Mouse (Mus musculus): ENCODE results near the gene Coro1c.

Gene Coro1c

GRCm38 (mm10) chr5:113924608-113925007 lies 16.1 kb upstream of the Coro1c start:
- DNase-seq (ENCODE audit: low spot score): no peak

GRCm38 (mm10) chr5:113921310-113922166 lies 13.0 kb upstream of the Coro1c start:
- DNase-seq (ENCODE audit: low spot score): no peak

- no peak for DNase-seq (ENCODE audit: low spot score)
Measured at GRCm38 (mm10) chr5:113919060-113919459, 10.5 kb upstream of the Coro1c start.

- DNase-seq (ENCODE audit: low spot score): no peak
Measured at GRCm38 (mm10) chr5:113918654-113919053, 10.1 kb upstream of the Coro1c start.

- no peak for DNase-seq (ENCODE audit: low spot score)
Measured at GRCm38 (mm10) chr5:113910705-113911104, 2.1 kb upstream of the Coro1c start.

GRCm38 (mm10) chr5:113910065-113910701 lies 1.6 kb upstream of the Coro1c start:
- DNase-seq (ENCODE audit: low spot score): no peak

GRCm38 (mm10) chr5:113907786-113908567 lies 581 bp downstream of the Coro1c start:
- no peak for DNase-seq (ENCODE audit: low spot score)

- no peak for DNase-seq (ENCODE audit: low spot score)
Measured at GRCm38 (mm10) chr5:113906958-113907735, 1.4 kb downstream of the Coro1c start.

GRCm38 (mm10) chr5:113904987-113905386 lies 3.6 kb downstream of the Coro1c start:
- no peak for DNase-seq (ENCODE audit: low spot score)

- no peak for DNase-seq (ENCODE audit: low spot score)
Measured at GRCm38 (mm10) chr5:113902983-113903382, 5.6 kb downstream of the Coro1c start.

GRCm38 (mm10) chr5:113902017-113902416 lies 6.5 kb downstream of the Coro1c start:
- DNase-seq (ENCODE audit: low spot score): no peak

- no peak for DNase-seq (ENCODE audit: low spot score)
Measured at GRCm38 (mm10) chr5:113901074-113901571, 7.4 kb downstream of the Coro1c start.

GRCm38 (mm10) chr5:113899543-113899942 lies 9.0 kb downstream of the Coro1c start:
- no peak for DNase-seq (ENCODE audit: low spot score)

- DNase-seq (ENCODE audit: low spot score): no peak
Measured at GRCm38 (mm10) chr5:113892005-113892404, 16.6 kb downstream of the Coro1c start.

- no peak for DNase-seq (ENCODE audit: low spot score)
Measured at GRCm38 (mm10) chr5:113890874-113891273, 17.7 kb downstream of the Coro1c start.

GRCm38 (mm10) chr5:113889912-113890311 lies 18.6 kb downstream of the Coro1c start:
- DNase-seq (ENCODE audit: low spot score): no peak

GRCm38 (mm10) chr5:113889181-113889906 lies 19.2 kb downstream of the Coro1c start:
- DNase-seq (ENCODE audit: low spot score): no peak

- no peak for DNase-seq (ENCODE audit: low spot score)
Measured at GRCm38 (mm10) chr5:113888186-113888795, 20.3 kb downstream of the Coro1c start.

GRCm38 (mm10) chr5:113887132-113887531 lies 21.4 kb downstream of the Coro1c start:
- no peak for DNase-seq (ENCODE audit: low spot score)

- DNase-seq (ENCODE audit: low spot score): no peak
Measured at GRCm38 (mm10) chr5:113885623-113886022, 22.9 kb downstream of the Coro1c start.
